Mouse (Mus musculus): ENCODE data around the gene Fgf22. TPM values are rescaled to one million over a fixed set of nuclear protein-coding genes. Genes with fewer than 3 reads are reported as not detected.
A peak's percentile ranks its signal among the peaks of the same experiment; 100 is the strongest.

Gene Fgf22
- total and polyA plus RNA-seq, 2 experiments from 2014 or later = 1.3 to 5.1 TPM

DNA sequence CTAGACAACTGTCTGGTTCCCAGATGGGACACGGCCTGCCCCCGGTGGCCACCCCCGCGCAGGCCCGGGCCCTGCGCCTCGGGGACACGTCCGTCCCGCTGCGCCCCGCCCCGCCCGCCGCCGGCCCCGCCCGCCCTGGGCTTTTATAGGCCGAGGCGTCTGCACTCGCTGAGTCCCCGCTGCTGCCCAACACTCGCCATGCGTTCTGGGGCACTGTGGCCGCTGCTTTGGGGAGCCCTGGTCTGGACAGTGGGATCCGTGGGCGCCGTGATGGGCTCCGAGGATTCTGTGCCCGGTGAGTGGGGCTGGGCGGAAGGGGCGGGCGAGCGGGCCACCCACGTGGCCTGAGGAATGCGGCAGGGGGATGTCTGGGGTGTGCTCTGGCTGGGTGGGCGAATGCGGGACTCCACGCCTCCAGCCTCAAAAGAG lies 22.2 kb downstream of the Fgf22 start, which contains the start of gene Fstl3:
Gene Fstl3 (plus strand): TSS at position 170 of the 429 bp plus-strand sequence.
- no peak within 1 kb of the TSS for H3K27ac ChIP-seq
- no peaks in the 10 kb centered on the region for H3K36me3 ChIP-seq (ENCODE audit: insufficient read depth, low read length)
- peak within 1 kb of the TSS; percentile 18 for H3K4me3 ChIP-seq (ENCODE audit: low read length)
- peaks cover 9% of the 10 kb centered on the region for H3K4me1 ChIP-seq (ENCODE audit: insufficient read depth, low read length)
- no peak for DNase-seq (ENCODE audit: low spot score)
- no peak for TF ChIP-seq CTCF (IDR thresholded peaks at IDR 0.05; ENCODE audit: low read depth)
- H3K9ac ChIP-seq (replicated peaks; ENCODE audit: low read length) = no peak within 1 kb of the TSS
- peaks cover 14% of the 10 kb centered on the region; the same call in 1 of the 2 replicates for H3K27me3 ChIP-seq (ENCODE audit: insufficient read depth, low read length)
- H3K4me2 ChIP-seq (ENCODE audit: low read depth, low read length) = peak within 1 kb of the TSS; percentile 47
- no peaks in the 10 kb centered on the region for H3K9me3 ChIP-seq (ENCODE audit: low read length)
- WGBS = 4% methylated on average over 38 of the region's 39 CpGs
- ATAC-seq = no peak

DNA sequence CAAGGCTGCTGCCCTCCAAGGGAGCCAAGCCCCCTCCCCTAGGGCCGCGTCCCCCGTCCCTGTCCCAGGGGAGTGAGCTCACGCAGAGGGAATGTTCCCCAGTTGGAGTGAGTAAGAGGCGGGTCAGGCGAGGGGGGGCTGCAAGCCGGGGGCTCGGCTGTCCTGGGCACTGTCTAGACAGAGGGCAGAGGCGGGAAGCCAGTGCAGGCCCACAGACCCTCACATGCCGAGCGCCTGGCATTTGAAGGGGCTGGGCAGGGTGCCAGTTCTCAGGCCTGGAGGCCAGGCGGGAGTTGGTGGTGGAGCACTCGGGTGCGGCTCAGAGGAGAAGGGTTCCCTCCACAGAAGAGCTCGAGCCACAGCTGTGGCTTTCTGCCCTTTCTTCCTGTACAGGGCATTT lies 23.1 kb downstream of the Fgf22 start:
- no peak for ATAC-seq
- H3K9ac ChIP-seq (replicated peaks; ENCODE audit: low read length) = no peak overlapping the region
- DNase-seq (ENCODE audit: low spot score) = peak; percentile 73
- no peak overlapping the region for H3K4me2 ChIP-seq (ENCODE audit: low read depth, low read length)
- no peaks in the 10 kb centered on the region for H3K9me3 ChIP-seq (ENCODE audit: low read length)
- no peak overlapping the region for H3K27ac ChIP-seq
- peaks cover 9% of the 10 kb centered on the region for H3K4me1 ChIP-seq (ENCODE audit: insufficient read depth, low read length)
- WGBS = 8% methylated on average over 15 of the region's 15 CpGs
- peaks cover 14% of the 10 kb centered on the region; the same call in 1 of the 2 replicates for H3K27me3 ChIP-seq (ENCODE audit: insufficient read depth, low read length)
- no peak for TF ChIP-seq CTCF (IDR thresholded peaks at IDR 0.05; ENCODE audit: low read depth)
- H3K36me3 ChIP-seq (ENCODE audit: insufficient read depth, low read length) = no peaks in the 10 kb centered on the region
- no peak overlapping the region for H3K4me3 ChIP-seq (ENCODE audit: low read length)

DNA sequence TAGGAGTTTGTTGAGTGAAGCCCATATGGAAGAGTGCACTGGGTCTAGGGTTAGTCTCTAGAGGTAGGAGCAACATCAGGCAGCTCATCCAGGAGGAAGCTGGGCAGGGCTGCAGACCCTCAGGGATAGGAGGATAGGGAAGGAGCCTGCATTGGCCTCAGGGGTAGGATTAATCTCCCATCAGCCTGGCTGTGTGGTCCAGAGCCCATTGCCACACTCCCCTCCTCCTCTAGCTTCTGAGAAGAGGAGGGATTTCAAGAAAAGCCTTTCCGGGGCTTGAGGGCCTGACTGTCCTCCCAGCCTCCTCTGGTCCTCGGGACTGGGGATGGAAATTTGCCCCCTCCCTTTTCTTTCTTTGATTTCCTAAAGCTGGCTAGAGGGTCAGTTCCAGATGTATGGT lies 24.3 kb downstream of the Fgf22 start:
- WGBS = 7% methylated on average over 2 of the region's 2 CpGs

DNA sequence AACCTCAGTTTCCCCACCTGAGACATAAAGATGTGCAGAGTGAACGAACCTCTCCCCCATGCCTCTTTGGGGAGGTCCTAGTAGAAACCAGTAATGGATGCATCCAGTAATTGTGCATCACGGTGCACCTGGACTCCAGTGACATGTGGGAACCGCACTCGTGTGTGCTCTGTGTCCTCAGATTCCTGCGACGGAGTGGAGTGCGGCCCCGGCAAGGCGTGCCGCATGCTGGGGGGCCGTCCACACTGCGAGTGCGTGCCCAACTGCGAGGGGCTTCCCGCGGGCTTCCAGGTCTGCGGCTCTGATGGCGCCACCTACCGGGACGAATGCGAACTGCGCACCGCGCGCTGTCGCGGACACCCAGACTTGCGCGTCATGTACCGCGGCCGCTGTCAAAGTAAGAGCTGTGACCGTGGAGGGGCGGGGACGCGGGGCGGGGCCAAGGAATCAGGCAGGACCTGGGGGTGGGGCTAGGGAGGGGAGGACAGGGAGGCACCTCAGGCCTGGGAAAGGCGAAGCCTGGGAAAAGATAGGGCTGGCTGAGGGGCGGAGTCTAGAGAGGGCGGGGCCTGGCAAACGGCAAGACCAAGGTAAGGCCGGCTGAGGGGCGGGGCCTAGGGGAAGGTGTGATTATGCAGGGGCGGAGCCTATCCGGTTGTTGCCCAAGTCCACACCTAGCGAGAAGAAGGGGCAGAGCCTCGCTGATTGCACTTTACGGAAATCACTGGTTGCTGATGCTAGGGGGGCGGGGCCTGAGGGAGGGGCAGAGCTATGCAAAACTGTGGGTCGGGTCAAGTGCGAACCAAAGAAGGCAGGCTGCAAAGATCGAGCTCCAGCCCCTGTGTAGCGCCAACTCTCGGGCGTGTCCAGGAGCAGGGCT lies 25.1 kb downstream of the Fgf22 start:
- DNase-seq (ENCODE audit: low spot score) (peak; percentile 95), ATAC-seq (peak; percentile 94)
- Histone ChIP-seq H3K4me3 (ENCODE audit: low read length) (peak overlapping the region; percentile 46), H3K27ac (peak overlapping the region; percentile 45; the same call in 1 of the 2 replicates), H3K9ac (replicated peaks; ENCODE audit: low read length) (peak overlapping the region; percentile 41; the same call in 1 of the 2 replicates), H3K36me3 (ENCODE audit: insufficient read depth, low read length) (no peaks in the 10 kb centered on the region), H3K4me1 (ENCODE audit: insufficient read depth, low read length) (peaks cover 9% of the 10 kb centered on the region), H3K4me2 (ENCODE audit: low read depth, low read length) (peak overlapping the region; percentile 73), H3K9me3 (ENCODE audit: low read length) (no peaks in the 10 kb centered on the region), H3K27me3 (ENCODE audit: insufficient read depth, low read length) (peaks cover 14% of the 10 kb centered on the region; the same call in 1 of the 2 replicates)
- peak; percentile 86 for TF ChIP-seq CTCF (IDR thresholded peaks at IDR 0.05; ENCODE audit: low read depth)
- WGBS = 1% methylated on average over 55 of the region's 55 CpGs

More for the DNA sequence above, 24.3 kb downstream of the Fgf22 start:
- H3K4me3 ChIP-seq (ENCODE audit: low read length) = no peak overlapping the region
- ATAC-seq = no peak
- no peak for TF ChIP-seq CTCF (IDR thresholded peaks at IDR 0.05; ENCODE audit: low read depth)
- H3K9me3 ChIP-seq (ENCODE audit: low read length) = no peaks in the 10 kb centered on the region
- DNase-seq (ENCODE audit: low spot score) = no peak
- H3K27me3 ChIP-seq (ENCODE audit: insufficient read depth, low read length) = peaks cover 14% of the 10 kb centered on the region; the same call in 1 of the 2 replicates
- no peak overlapping the region for H3K4me2 ChIP-seq (ENCODE audit: low read depth, low read length)
- H3K36me3 ChIP-seq (ENCODE audit: insufficient read depth, low read length) = no peaks in the 10 kb centered on the region
- no peak overlapping the region for H3K9ac ChIP-seq (replicated peaks; ENCODE audit: low read length)
- no peak overlapping the region for H3K27ac ChIP-seq
- H3K4me1 ChIP-seq (ENCODE audit: insufficient read depth, low read length) = peaks cover 9% of the 10 kb centered on the region

DNA sequence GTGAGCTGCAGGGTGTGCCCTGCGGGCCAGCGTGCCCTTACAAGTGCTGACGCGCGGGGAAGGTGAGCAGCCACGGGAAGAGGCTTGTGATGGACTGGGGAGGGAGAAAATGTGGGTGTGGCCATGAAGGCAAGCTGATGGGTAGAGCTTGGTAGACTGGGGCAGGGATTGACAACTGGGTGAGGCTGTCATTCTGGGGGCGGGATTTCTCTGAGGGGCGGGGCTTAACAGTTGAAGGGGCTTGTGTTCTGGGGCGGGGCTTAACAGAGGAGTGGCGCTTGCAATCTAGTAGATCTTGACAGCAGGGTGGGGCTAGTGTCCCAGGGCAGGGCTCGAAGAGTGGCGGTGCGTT lies 25.8 kb downstream of the Fgf22 start:
- TF ChIP-seq CTCF (IDR thresholded peaks at IDR 0.05; ENCODE audit: low read depth) = no peak
- Histone ChIP-seq H3K4me3 (ENCODE audit: low read length) (peak overlapping the region; percentile 46), H3K27me3 (ENCODE audit: insufficient read depth, low read length) (peaks cover 14% of the 10 kb centered on the region; the same call in 1 of the 2 replicates), H3K4me2 (ENCODE audit: low read depth, low read length) (peak overlapping the region; percentile 73), H3K9me3 (ENCODE audit: low read length) (no peaks in the 10 kb centered on the region), H3K9ac (replicated peaks; ENCODE audit: low read length) (peak overlapping the region; percentile 41; the same call in 1 of the 2 replicates), H3K36me3 (ENCODE audit: insufficient read depth, low read length) (no peaks in the 10 kb centered on the region), H3K4me1 (ENCODE audit: insufficient read depth, low read length) (peaks cover 9% of the 10 kb centered on the region), H3K27ac (peak overlapping the region; percentile 45; the same call in 1 of the 2 replicates)
- WGBS = under 1% methylated on average over 13 of the region's 13 CpGs
- no peak for ATAC-seq
- DNase-seq (ENCODE audit: low spot score) = no peak

DNA sequence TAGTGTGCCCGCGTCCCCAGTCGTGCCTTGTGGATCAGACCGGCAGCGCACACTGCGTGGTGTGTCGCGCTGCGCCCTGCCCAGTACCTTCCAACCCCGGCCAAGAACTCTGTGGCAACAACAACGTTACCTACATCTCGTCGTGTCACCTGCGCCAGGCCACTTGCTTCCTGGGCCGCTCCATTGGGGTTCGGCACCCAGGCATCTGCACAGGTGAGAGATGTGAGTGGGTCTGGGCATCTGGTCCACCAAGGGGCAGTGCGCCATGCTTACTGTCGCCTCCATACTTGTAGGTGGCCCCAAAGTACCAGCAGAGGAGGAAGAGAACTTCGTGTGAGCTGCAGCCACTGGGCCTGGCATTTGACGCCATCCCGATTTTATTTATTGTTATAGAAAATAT lies 26.3 kb downstream of the Fgf22 start:
- no peak; the same call in 1 of the 2 replicates for TF ChIP-seq CTCF (IDR thresholded peaks at IDR 0.05; ENCODE audit: low read depth)
- Histone ChIP-seq H3K9me3 (ENCODE audit: low read length) (no peaks in the 10 kb centered on the region), H3K4me1 (ENCODE audit: insufficient read depth, low read length) (peaks cover 9% of the 10 kb centered on the region), H3K36me3 (ENCODE audit: insufficient read depth, low read length) (no peaks in the 10 kb centered on the region), H3K9ac (replicated peaks; ENCODE audit: low read length) (peak overlapping the region; percentile 28; the same call in 1 of the 2 replicates), H3K27ac (no peak overlapping the region), H3K4me3 (ENCODE audit: low read length) (peak overlapping the region; percentile 46), H3K4me2 (ENCODE audit: low read depth, low read length) (peak overlapping the region; percentile 73), H3K27me3 (ENCODE audit: insufficient read depth, low read length) (peaks cover 14% of the 10 kb centered on the region; the same call in 1 of the 2 replicates)
- ATAC-seq = no peak
- DNase-seq (ENCODE audit: low spot score) = no peak
- 37% methylated on average over 21 of the region's 21 CpGs for WGBS

Measured in hindbrain, postnatal 0 days (tissue).